Mouse (Mus musculus) embryonic fibroblast, embryonic 13.5 days (primary cell): Measurements from ENCODE around the gene Rnf41.

Source experiments
- CTCF ChIP-seq: IDR thresholded peaks from 2 replicates; pipeline ENCODE4 v1.5.1; 2011; ENCODE audit warnings: mild to moderate bottlenecking, control low read depth, low read length, moderate library complexity, borderline replicate concordance; ENCODE audit not compliant: insufficient read depth
- POLR2A ChIP-seq: IDR thresholded peaks from 2 replicates; pipeline ENCODE4 v1.6.1; 2011; ENCODE audit warnings: low read depth, mild to moderate bottlenecking, control low read depth, low read length, moderate library complexity

DNA sequence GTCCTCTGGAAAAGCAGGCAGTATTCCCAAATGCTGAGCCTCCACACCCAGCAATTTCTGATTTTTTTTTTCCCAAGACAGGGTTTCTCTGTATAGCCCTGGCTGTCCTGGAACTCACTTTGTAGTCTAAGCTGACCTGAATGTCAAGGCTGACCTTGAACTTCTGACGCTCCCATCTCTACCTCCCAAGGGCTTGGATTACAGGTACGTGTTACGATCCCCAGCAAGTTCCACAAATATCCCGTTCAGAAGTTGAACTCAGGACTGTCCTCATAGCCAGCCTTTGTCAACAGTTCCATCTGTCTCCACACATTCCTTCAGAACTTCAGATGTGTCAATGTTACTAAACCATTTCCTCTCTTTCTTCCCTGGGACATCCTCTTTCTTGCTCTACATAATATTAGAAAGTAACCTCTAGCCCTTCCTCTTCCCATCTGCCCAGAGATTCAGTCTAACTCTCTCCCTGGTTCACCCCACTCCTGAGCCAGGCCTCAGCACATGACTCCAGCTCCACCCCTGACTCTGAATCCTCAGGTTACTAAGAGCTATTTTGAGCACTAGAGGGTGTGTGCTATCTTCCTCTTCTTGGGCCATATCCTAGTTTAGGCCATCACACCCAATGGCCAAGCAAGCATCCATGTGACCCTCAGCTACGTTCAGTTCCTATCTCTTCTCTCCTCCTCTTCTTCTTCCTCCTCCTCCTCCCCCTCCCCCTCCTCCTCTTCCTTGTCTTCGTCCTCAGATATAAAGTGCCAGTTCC, 38.3 kb upstream of the Rnf41 start:
- TF ChIP-seq CTCF, result no peak
- TF ChIP-seq POLR2A, result no peak
